Mouse (Mus musculus) neural tube, embryonic 15.5 days (tissue): ENCODE results near the gene Ppp5c. TPM values are rescaled to one million over a fixed set of nuclear protein-coding genes. Genes with fewer than 3 reads are reported as not detected.

ENCODE experiments used
- ATAC-seq: fragments of 200-750 bp; cut with Nextera tagmentation; 2 replicates; pipeline ENCODE4 v1.8.0; 2017; ENCODE audit warnings: mild to moderate bottlenecking, moderate TSS enrichment, moderate library complexity; ENCODE audit not compliant: low FRiP score
- H3K27ac ChIP-seq: fragments of 300-500 bp; sonication (generic); replicated peaks from 2 replicates; pipeline ENCODE4 v1.5.1; 2015; ENCODE audit warnings: mild to moderate bottlenecking, inconsistent platforms
- H3K27me3 ChIP-seq: fragments of 300-500 bp; sonication (generic); replicated peaks from 2 replicates; pipeline ENCODE4 v1.6.1; 2015; ENCODE audit warnings: inconsistent platforms
- H3K36me3 ChIP-seq: fragments of 300-500 bp; sonication (generic); 2 replicates; pipeline ENCODE4 v1.6.1; 2015; ENCODE audit warnings: inconsistent platforms
- H3K4me1 ChIP-seq: fragments of 300-500 bp; sonication (generic); 2 replicates; pipeline ENCODE4 v1.6.1; 2015; ENCODE audit warnings: inconsistent platforms
- H3K4me2 ChIP-seq: fragments of 300-500 bp; sonication (generic); 2 replicates; pipeline ENCODE4 v1.6.1; 2015; ENCODE audit warnings: inconsistent platforms, mild to moderate bottlenecking, moderate library complexity
- H3K4me3 ChIP-seq: fragments of 300-500 bp; sonication (generic); replicated peaks from 2 replicates; pipeline ENCODE4 v1.5.1; 2015; ENCODE audit warnings: mild to moderate bottlenecking, inconsistent platforms
- H3K9ac ChIP-seq: fragments of 300-500 bp; sonication (generic); replicated peaks from 2 replicates; pipeline ENCODE4 v1.6.1; 2015; ENCODE audit warnings: mild to moderate bottlenecking, inconsistent platforms
- H3K9me3 ChIP-seq: fragments of 300-500 bp; sonication (generic); replicated peaks from 2 replicates; pipeline ENCODE4 v1.6.1; 2016; ENCODE audit warnings: inconsistent platforms
- WGBS: fragments of 180-500 bp; shearing (Covaris S2); methylation state at CpG from one replicate; pipeline ENCODE4 v1.1.7; 2015; ENCODE audit warnings: mixed read lengths; 5-methylcytosine and 5-hydroxymethylcytosine counted together
- polyA plus RNA-seq: library from polyadenylated mRNA; unstranded; fragments of >200 nt; fragmentation: Nextera tagmentation; extraction: Ambion mirVana; gene quantifications from 2 replicates; pipeline ENCODE4 v1.2.1, GENCODE M21; 2015

Gene Ppp5c
- polyA plus RNA-seq, 1 experiment from 2014 or later = 128 TPM

DNA sequence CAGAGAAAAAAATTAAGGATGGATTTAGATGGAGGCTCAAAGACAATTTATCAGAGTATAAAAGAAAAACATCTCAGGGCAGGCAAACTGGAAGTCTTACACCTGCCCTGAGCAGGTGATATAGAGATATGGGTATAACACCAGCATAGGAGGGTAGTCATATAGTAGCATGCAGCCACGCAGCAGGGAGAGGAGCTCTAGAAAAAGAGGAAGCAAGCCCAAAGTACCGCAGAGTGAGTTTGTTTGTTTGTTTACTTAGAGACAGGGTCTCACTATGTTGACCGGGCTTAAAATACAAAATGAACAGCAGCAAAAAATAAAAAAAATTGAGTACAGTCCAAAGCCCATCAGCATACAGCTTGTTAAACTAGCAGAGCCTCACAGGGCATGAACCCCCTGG, 56.6 kb downstream of the Ppp5c start:
- Histone ChIP-seq H3K4me1 (0 out of 2 replicates have a peak, but pooled peaks cover 2% of the 10 kb centered on the region), H3K9ac (no peak overlapping the region), H3K36me3 (no peaks in the 10 kb centered on the region), H3K4me3 (no peak overlapping the region), H3K27me3 (no peaks in the 10 kb centered on the region), H3K27ac (no peak overlapping the region), H3K9me3 (no peaks in the 10 kb centered on the region), H3K4me2 (no peak overlapping the region)
- no peak for ATAC-seq
- WGBS = 84% methylated on average over 3 of the region's 3 CpGs

DNA sequence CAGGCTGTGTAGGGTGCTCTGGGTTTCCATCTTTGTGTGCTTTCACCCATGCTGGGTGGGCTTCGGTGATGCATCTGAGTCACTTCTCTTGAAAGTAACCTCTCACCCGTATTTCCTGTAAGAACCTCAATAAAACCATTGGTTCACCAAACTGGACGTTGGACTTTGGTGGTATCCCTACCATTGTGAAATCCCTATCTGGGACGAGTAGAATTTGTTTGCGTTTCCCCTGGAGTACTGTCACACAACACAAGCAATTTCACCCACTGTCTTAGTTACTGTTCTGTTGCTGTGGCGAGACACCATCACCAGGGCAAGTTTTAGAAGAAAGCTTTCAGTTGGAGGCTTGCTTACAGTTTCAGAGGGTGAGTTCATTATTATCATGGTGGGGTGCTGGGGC, 59.3 kb downstream of the Ppp5c start:
- no peak overlapping the region for H3K4me2 ChIP-seq
- H3K9me3 ChIP-seq = no peaks in the 10 kb centered on the region
- H3K27ac ChIP-seq = no peak overlapping the region
- H3K27me3 ChIP-seq = no peaks in the 10 kb centered on the region
- 89% methylated on average over 6 of the region's 6 CpGs for WGBS
- 0 out of 2 replicates have a peak, but pooled peaks cover 2% of the 10 kb centered on the region for H3K4me1 ChIP-seq
- ATAC-seq = no peak
- H3K9ac ChIP-seq = no peak overlapping the region
- H3K36me3 ChIP-seq = no peaks in the 10 kb centered on the region
- H3K4me3 ChIP-seq = no peak overlapping the region

DNA sequence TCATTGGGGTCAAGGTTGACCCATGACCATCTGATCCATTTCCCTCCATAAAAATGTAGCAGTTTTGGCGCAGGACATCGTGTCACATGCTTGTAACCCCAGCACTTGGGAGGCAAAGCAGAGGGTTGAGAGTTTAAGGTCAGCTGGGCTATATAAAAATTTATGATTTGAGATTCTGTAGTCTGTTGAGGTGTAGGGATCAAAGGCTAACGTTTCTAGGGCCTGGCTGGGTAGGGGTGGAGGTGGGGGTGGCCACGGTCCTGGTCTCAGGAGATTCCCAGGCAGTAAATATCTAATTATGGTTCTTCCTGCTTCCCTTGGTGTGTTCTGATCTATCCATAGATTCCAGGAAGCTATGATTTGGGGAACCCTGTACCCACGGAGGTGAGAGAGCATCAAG, 66.0 kb downstream of the Ppp5c start:
- Histone ChIP-seq H3K4me1 (peaks cover 56% of the 10 kb centered on the region), H3K4me2 (peak overlapping the region; percentile 67), H3K27ac (no peak overlapping the region), H3K9ac (no peak overlapping the region), H3K27me3 (no peaks in the 10 kb centered on the region), H3K36me3 (no peaks in the 10 kb centered on the region; the same call in 1 of the 2 replicates), H3K9me3 (no peaks in the 10 kb centered on the region), H3K4me3 (no peak overlapping the region; the same call in 1 of the 2 replicates)
- no peak for ATAC-seq
- 74% methylated on average over 5 of the region's 5 CpGs for WGBS

- peak; percentile 94 for ATAC-seq
- Histone ChIP-seq H3K27me3 (no peaks in the 10 kb centered on the region), H3K4me1 (peaks cover 61% of the 10 kb centered on the region), H3K9me3 (no peaks in the 10 kb centered on the region), H3K9ac (peak within 1 kb of the TSS; percentile 54), H3K4me3 (peak within 1 kb of the TSS; percentile 43), H3K4me2 (peak within 1 kb of the TSS; percentile 67), H3K36me3 (no peaks in the 10 kb centered on the region; the same call in 1 of the 2 replicates), H3K27ac (peak within 1 kb of the TSS; percentile 87)
- 6% methylated on average over 17 of the region's 17 CpGs for whole genome bisulfite sequencing
These were observed 68.1 kb downstream of the Ppp5c start, which contains the start of gene Pnmal1 for GRCm38 (mm10) chr7:16959539-16960187. TSS of gene Pnmal1 (plus strand) at chr7:16959679.

- no peak overlapping the region for H3K4me3 ChIP-seq
These were observed 71.1 kb downstream of the Ppp5c start for GRCm38 (mm10) chr7:16956410-16957265.

GRCm38 (mm10) chr7:16955712-16956111, 72.0 kb downstream of the Ppp5c start:
- WGBS = 90% methylated on average over 4 of the region's 4 CpGs
- Histone ChIP-seq H3K9ac (no peak overlapping the region), H3K4me1 (peaks cover 53% of the 10 kb centered on the region), H3K9me3 (no peaks in the 10 kb centered on the region), H3K4me3 (no peak overlapping the region), H3K27me3 (no peaks in the 10 kb centered on the region), H3K36me3 (no peaks in the 10 kb centered on the region), H3K27ac (peak overlapping the region; percentile 89), H3K4me2 (no peak overlapping the region)
- ATAC-seq = no peak

More at GRCm38 (mm10) chr7:16956410-16957265, 71.1 kb downstream of the Ppp5c start:
- Histone ChIP-seq H3K4me1 (peaks cover 56% of the 10 kb centered on the region), H3K27ac (peak overlapping the region; percentile 89), H3K9ac (no peak overlapping the region), H3K36me3 (no peaks in the 10 kb centered on the region), H3K4me2 (peak overlapping the region; percentile 40), H3K27me3 (no peaks in the 10 kb centered on the region), H3K9me3 (no peaks in the 10 kb centered on the region)
- peak; percentile 56; the same call in 1 of the 2 replicates for ATAC-seq
- WGBS = 30% methylated on average over 15 of the region's 15 CpGs

Other genes with a start within 250 kb of the Ppp5c start
- 8.7 and 20.5 TPM in 2 replicates for gene Slc1a5, start 246.6 kb downstream of the Ppp5c start, polyA plus RNA-seq
- gene Strn4, start 212.0 kb downstream of the Ppp5c start, polyA plus RNA-seq = 139 and 156 TPM in 2 replicates
- gene Fkrp, start 211.2 kb downstream of the Ppp5c start, polyA plus RNA-seq = 48.4 and 50.4 TPM in 2 replicates
- 5.0 and 8.4 TPM in 2 replicates for gene Prkd2, start 185.0 kb downstream of the Ppp5c start, polyA plus RNA-seq
- gene Dact3, start 152.6 kb downstream of the Ppp5c start, polyA plus RNA-seq = 3.7 and 4.8 TPM in 2 replicates
- gene Gng8, start 136.1 kb downstream of the Ppp5c start, polyA plus RNA-seq = 4.0 and 4.1 TPM in 2 replicates
- gene Ptgir, start 121.4 kb downstream of the Ppp5c start, polyA plus RNA-seq = 1.1 and 1.3 TPM in 2 replicates
- gene Calm3, start 103.8 kb downstream of the Ppp5c start, polyA plus RNA-seq = 336 and 404 TPM in 2 replicates
- gene Pnmal2, start 83.2 kb downstream of the Ppp5c start, polyA plus RNA-seq = 117 and 137 TPM in 2 replicates
- gene Pnmal1, start 68.2 kb downstream of the Ppp5c start, polyA plus RNA-seq = 43.3 and 52.0 TPM in 2 replicates
- 5.7 and 6.4 TPM in 2 replicates for gene Gm42372, start 44.8 kb downstream of the Ppp5c start, polyA plus RNA-seq
- gene Ccdc8, start 35.2 kb downstream of the Ppp5c start, polyA plus RNA-seq = 7.7 and 13.9 TPM in 2 replicates
- gene Hif3a, start 34.5 kb upstream of the Ppp5c start, polyA plus RNA-seq = 5.3 and 11.7 TPM in 2 replicates
- gene Psg16, start 46.1 kb upstream of the Ppp5c start, polyA plus RNA-seq = 2.7 and 2.9 TPM in 2 replicates
- gene Ceacam3, start 122.4 kb upstream of the Ppp5c start, polyA plus RNA-seq = not detected in 2 replicates
- not detected in 2 replicates for gene Psg29, start 175.6 kb upstream of the Ppp5c start, polyA plus RNA-seq